Mouse (Mus musculus) adipose tissue, adult 10 weeks (tissue): ENCODE data around the gene Cmtm8. TPM values are rescaled to one million over a fixed set of nuclear protein-coding genes. Genes with fewer than 3 reads are reported as not detected.

ENCODE experiments used
- polyA plus RNA-seq: library from polyadenylated mRNA; stranded (reverse); fragments of 350-450 nt; fragmentation: Illumina TruSeq; extraction: RNeasy Lipid Tissue Mini Kit (QIAGEN cat#74804); gene quantifications from one replicate; pipeline ENCODE4 v1.2.3, GENCODE M21; 2014; ENCODE audit warnings: low read depth, low replicate concordance

Gene Cmtm8
- 21.3 TPM for polyA plus RNA-seq

GRCm38 (mm10) chr9:114844017-114844662, at the start of gene Cmtm8:
Gene Cmtm8, minus strand, starts transcription at chr9:114844156.

GRCm38 (mm10) chr9:114781526-114782212, 62.3 kb downstream of the Cmtm8 start, which contains the start of gene Cmtm7:
Gene Cmtm7, minus strand, starts transcription at chr9:114781856.

Other genes starting within 250 kb of the Cmtm8 start
- gene Cnot10, start 204.0 kb downstream of the Cmtm8 start, polyA plus RNA-seq = 36.9 TPM
- gene Dync1li1, start 155.4 kb downstream of the Cmtm8 start, polyA plus RNA-seq = 28.0 TPM
- gene Cmtm6, start 113.0 kb downstream of the Cmtm8 start, polyA plus RNA-seq = 74.0 TPM
- gene Cmtm7, start 62.3 kb downstream of the Cmtm8 start, polyA plus RNA-seq = 18.3 TPM
- 26.1 TPM for gene Gpd1l, start 89.8 kb upstream of the Cmtm8 start, polyA plus RNA-seq
- gene Osbpl10, start 134.4 kb upstream of the Cmtm8 start, polyA plus RNA-seq = 13.4 TPM
- 96.6 TPM for gene Rps27rt, start 138.6 kb upstream of the Cmtm8 start, polyA plus RNA-seq